Mouse (Mus musculus): Measurements from ENCODE around the gene Meiob. TPM values are rescaled to one million over a fixed set of nuclear protein-coding genes. Genes with fewer than 3 reads are reported as not detected.

The Meiob gene
- polyA plus RNA-seq, 1 experiment from 2014 or later: 0.05 TPM

DNA sequence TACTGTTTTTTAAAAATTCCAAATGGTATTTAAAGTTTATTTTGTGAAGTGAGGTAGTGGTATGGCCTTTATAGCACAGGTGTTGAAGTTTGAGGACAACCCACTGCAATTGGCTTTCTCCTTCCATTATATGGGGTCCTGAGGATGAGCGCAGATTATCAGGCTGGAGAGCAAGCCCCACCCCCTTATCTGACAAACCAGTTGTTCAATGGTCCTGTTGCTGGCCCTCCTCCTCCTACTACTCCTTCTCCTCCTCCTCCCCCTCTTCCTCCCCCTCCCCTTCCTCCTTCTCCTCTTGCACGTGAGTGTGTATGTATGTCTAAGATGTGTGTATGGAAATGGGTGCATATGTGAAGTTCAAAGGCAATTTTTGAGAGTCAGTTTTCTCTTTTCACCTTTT is 8.1 kb downstream of the Meiob start:
- Histone ChIP-seq H3K4me3 (ENCODE audit: low read depth, low read length) (no peak overlapping the region), H3K27ac (replicated peaks) (no peak overlapping the region), H3K36me3 (ENCODE audit: control insufficient read depth, insufficient read depth, low read length) (no peaks in the 10 kb centered on the region), H3K27me3 (ENCODE audit: control insufficient read depth, insufficient read depth, low read length) (no peaks in the 10 kb centered on the region), H3K4me1 (replicated peaks; ENCODE audit: control insufficient read depth, insufficient read depth) (no peaks in the 10 kb centered on the region), H3K9ac (ENCODE audit: low read length) (no peak overlapping the region), H3K4me2 (replicated peaks; ENCODE audit: low read depth) (no peak overlapping the region), H3K9me3 (ENCODE audit: control insufficient read depth, low read length) (no peaks in the 10 kb centered on the region)
- 40% methylated on average over 2 of the region's 2 CpGs for WGBS
- ATAC-seq (ENCODE audit: low FRiP score, low TSS enrichment) (no peak), DNase-seq (ENCODE audit: low spot score) (no peak)
- TF ChIP-seq CTCF (IDR thresholded peaks at IDR 0.05; ENCODE audit: low read depth) (no peak), EP300 (optimal IDR thresholded peaks at IDR 0.05) (no peak)

DNA sequence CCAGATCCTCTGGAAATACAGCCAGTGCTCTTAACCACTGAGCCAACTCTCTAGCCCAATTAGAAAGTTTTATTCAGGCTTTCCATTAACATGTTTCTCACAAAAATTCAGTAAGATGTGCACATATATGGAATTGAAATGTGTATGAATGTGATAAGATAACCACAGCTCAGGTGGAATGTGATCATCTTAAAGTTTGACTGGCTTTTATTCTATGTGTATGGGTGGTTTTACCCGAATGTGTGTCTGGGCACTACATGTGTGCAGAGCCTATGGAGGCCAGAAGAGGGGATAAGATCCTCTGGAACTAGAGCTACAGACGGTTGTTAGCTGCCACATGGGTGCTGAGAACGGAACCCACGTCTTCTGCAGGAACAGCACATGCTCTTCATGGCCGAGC is 11.2 kb downstream of the Meiob start:
- WGBS: 76% methylated on average over 5 of the region's 5 CpGs
- TF ChIP-seq CTCF (IDR thresholded peaks at IDR 0.05; ENCODE audit: low read depth) (no peak), EP300 (optimal IDR thresholded peaks at IDR 0.05) (no peak)

DNA sequence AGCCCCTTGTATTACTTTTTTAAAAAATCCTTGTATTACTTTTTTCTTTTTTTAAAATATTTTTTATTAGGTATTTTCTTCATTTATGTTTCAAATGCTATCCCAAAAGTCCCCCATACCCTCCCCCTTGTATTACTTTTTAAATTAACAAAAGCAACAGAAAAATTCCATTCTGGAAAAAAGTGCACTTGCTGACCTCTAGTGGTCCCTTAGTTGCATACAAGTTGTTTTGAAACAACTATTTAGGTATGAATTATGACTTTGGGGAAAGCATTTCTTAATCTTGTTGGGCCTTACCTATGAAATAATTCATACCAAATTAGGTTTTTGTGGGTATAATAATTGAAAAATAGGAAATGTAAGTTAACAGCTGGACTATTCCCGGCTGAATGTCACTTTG is 13.4 kb downstream of the Meiob start:
- Histone ChIP-seq H3K36me3 (ENCODE audit: control insufficient read depth, insufficient read depth, low read length) (no peaks in the 10 kb centered on the region), H3K4me2 (replicated peaks; ENCODE audit: low read depth) (no peak overlapping the region), H3K27ac (replicated peaks) (no peak overlapping the region), H3K4me3 (ENCODE audit: low read depth, low read length) (no peak overlapping the region), H3K27me3 (ENCODE audit: control insufficient read depth, insufficient read depth, low read length) (no peaks in the 10 kb centered on the region), H3K9ac (ENCODE audit: low read length) (no peak overlapping the region), H3K4me1 (replicated peaks; ENCODE audit: control insufficient read depth, insufficient read depth) (no peaks in the 10 kb centered on the region), H3K9me3 (ENCODE audit: control insufficient read depth, low read length) (no peaks in the 10 kb centered on the region)
- ATAC-seq (ENCODE audit: low FRiP score, low TSS enrichment): no peak
- TF ChIP-seq CTCF (IDR thresholded peaks at IDR 0.05; ENCODE audit: low read depth) (peak; percentile 69), EP300 (optimal IDR thresholded peaks at IDR 0.05) (no peak)
- 37% methylated on average over 1 of the region's 1 CpGs for WGBS
- no peak for DNase-seq (ENCODE audit: low spot score)

More for the DNA sequence above, 11.2 kb downstream of the Meiob start:
- H3K9ac ChIP-seq (ENCODE audit: low read length): no peak overlapping the region
- ATAC-seq (ENCODE audit: low FRiP score, low TSS enrichment): no peak
- H3K4me3 ChIP-seq (ENCODE audit: low read depth, low read length): no peak overlapping the region
- no peak for DNase-seq (ENCODE audit: low spot score)
- H3K9me3 ChIP-seq (ENCODE audit: control insufficient read depth, low read length): no peaks in the 10 kb centered on the region
- H3K36me3 ChIP-seq (ENCODE audit: control insufficient read depth, insufficient read depth, low read length): no peaks in the 10 kb centered on the region
- no peak overlapping the region for H3K27ac ChIP-seq (replicated peaks)
- no peaks in the 10 kb centered on the region for H3K4me1 ChIP-seq (replicated peaks; ENCODE audit: control insufficient read depth, insufficient read depth)
- H3K4me2 ChIP-seq (replicated peaks; ENCODE audit: low read depth): no peak overlapping the region
- no peaks in the 10 kb centered on the region for H3K27me3 ChIP-seq (ENCODE audit: control insufficient read depth, insufficient read depth, low read length)

DNA sequence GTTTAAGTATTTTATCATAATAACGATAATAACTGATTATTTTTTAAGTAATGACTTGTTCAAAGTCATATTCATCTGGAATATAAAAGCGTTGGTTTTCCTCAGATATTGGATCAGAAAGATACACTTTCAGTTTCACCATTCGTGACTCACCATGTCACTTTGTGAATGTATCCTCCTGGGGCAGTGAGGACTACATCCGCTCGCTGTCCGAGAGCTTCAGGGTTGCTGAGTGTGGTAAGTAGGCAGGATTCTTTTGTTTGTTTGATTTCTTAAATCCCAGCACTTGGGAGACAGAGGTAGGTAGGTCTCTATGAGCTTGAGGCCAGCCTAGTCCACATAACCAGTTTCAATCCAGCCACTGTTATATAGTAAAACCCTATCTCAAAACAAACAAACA is 14.1 kb downstream of the Meiob start:
- TF ChIP-seq CTCF (IDR thresholded peaks at IDR 0.05; ENCODE audit: low read depth): no peak
- TF ChIP-seq EP300 (optimal IDR thresholded peaks at IDR 0.05): no peak
- DNase-seq (ENCODE audit: low spot score) (no peak), ATAC-seq (ENCODE audit: low FRiP score, low TSS enrichment) (no peak)
- no peak overlapping the region for H3K4me3 ChIP-seq (ENCODE audit: low read depth, low read length)
- no peak overlapping the region for H3K4me2 ChIP-seq (replicated peaks; ENCODE audit: low read depth)
- H3K27ac ChIP-seq (replicated peaks): no peak overlapping the region
- no peaks in the 10 kb centered on the region for H3K9me3 ChIP-seq (ENCODE audit: control insufficient read depth, low read length)
- 36% methylated on average over 6 of the region's 6 CpGs for WGBS
- H3K27me3 ChIP-seq (ENCODE audit: control insufficient read depth, insufficient read depth, low read length): no peaks in the 10 kb centered on the region
- H3K9ac ChIP-seq (ENCODE audit: low read length): no peak overlapping the region
- H3K4me1 ChIP-seq (replicated peaks; ENCODE audit: control insufficient read depth, insufficient read depth): no peaks in the 10 kb centered on the region
- no peaks in the 10 kb centered on the region for H3K36me3 ChIP-seq (ENCODE audit: control insufficient read depth, insufficient read depth, low read length)

DNA sequence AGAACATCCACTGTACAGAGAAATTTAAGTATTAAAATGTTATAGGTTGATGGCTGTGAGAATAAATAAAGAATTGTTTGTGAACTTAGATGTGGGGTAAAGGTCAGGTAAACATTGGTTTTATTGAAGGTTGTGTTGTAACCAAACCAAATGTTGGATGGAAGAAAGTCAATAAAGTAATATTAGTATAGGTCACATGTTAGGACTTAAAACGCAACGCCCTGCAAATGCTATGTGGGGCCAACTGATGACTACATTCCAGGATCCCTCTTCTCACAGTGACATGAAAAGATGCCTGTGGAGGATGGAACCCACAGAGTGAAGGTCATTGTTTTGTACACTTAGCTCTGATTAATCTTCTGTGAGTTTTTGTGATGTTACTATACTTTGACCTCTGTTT is 15.4 kb downstream of the Meiob start:
- Histone ChIP-seq H3K4me3 (ENCODE audit: low read depth, low read length) (no peak overlapping the region), H3K27me3 (ENCODE audit: control insufficient read depth, insufficient read depth, low read length) (no peaks in the 10 kb centered on the region), H3K4me2 (replicated peaks; ENCODE audit: low read depth) (no peak overlapping the region), H3K36me3 (ENCODE audit: control insufficient read depth, insufficient read depth, low read length) (no peaks in the 10 kb centered on the region), H3K9me3 (ENCODE audit: control insufficient read depth, low read length) (no peaks in the 10 kb centered on the region), H3K9ac (ENCODE audit: low read length) (no peak overlapping the region), H3K27ac (replicated peaks) (no peak overlapping the region), H3K4me1 (replicated peaks; ENCODE audit: control insufficient read depth, insufficient read depth) (no peaks in the 10 kb centered on the region)
- 56% methylated on average over 2 of the region's 2 CpGs for WGBS
- DNase-seq (ENCODE audit: low spot score): no peak
- ATAC-seq (ENCODE audit: low FRiP score, low TSS enrichment): no peak
- TF ChIP-seq EP300 (optimal IDR thresholded peaks at IDR 0.05) (no peak), CTCF (IDR thresholded peaks at IDR 0.05; ENCODE audit: low read depth) (no peak)

DNA sequence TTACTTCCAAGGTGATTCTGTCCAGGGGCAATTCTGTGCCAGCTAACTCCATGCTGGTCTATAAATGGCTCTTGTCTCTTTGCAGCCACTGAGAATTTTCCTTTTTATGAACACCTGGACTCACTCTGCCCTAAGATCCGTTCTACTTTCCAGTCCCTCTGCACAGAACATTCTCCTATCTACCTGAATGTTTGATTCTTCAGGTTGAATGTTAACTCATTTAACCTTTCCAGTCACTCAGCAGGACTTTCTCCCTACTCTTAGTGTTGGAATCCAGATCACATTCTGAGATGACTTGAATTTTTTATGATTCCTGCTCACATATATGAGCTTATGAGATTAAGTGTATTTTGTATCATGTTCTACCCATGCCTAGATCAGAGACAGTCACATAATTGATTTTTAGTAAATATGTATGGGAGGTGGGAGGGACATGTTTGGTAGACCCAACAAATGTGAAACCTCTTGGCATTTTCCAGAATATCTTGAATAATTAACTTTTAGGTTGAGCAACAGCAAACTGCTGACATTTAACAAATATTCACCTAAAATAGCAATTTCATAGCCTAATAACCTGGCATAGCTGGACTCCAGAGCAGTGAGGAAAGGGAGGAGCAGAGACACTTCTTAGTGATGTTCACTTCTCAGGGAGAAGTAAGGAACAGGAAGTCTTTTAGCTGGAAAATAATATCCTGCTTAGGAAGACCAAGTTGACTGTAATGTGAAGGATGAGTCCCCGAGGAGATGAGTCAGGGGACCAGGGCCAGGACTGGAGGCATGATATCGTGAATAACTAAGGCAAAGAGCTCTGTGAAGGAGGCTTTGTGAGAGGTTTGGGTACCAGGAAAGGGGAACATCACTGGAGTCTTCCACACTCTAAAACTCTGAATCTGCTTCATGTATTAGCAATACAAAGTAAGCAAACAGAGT is 17.5 kb downstream of the Meiob start:
- Histone ChIP-seq H3K27me3 (ENCODE audit: control insufficient read depth, insufficient read depth, low read length) (no peaks in the 10 kb centered on the region), H3K4me3 (ENCODE audit: low read depth, low read length) (no peak overlapping the region), H3K4me1 (replicated peaks; ENCODE audit: control insufficient read depth, insufficient read depth) (no peaks in the 10 kb centered on the region), H3K9ac (ENCODE audit: low read length) (no peak overlapping the region), H3K9me3 (ENCODE audit: control insufficient read depth, low read length) (no peaks in the 10 kb centered on the region), H3K36me3 (ENCODE audit: control insufficient read depth, insufficient read depth, low read length) (no peaks in the 10 kb centered on the region), H3K4me2 (replicated peaks; ENCODE audit: low read depth) (no peak overlapping the region), H3K27ac (replicated peaks) (no peak overlapping the region)
- no peak for ATAC-seq (ENCODE audit: low FRiP score, low TSS enrichment)
- TF ChIP-seq EP300 (optimal IDR thresholded peaks at IDR 0.05): no peak
- TF ChIP-seq CTCF (IDR thresholded peaks at IDR 0.05; ENCODE audit: low read depth): no peak
- WGBS: 48% methylated on average over 3 of the region's 3 CpGs
- no peak for DNase-seq (ENCODE audit: low spot score)
